Mouse (Mus musculus) limb, embryonic 14.5 days (tissue): ENCODE measurements around the gene Mre11a. TPM values are rescaled to one million over a fixed set of nuclear protein-coding genes. Genes with fewer than 3 reads are reported as not detected.
A peak's percentile ranks its signal among the peaks of the same experiment; 100 is the strongest.

ENCODE experiments used
- ATAC-seq: fragments of 200-750 bp; cut with Nextera tagmentation; 2 replicates; pipeline ENCODE4 v1.8.0; 2017; ENCODE audit warnings: low read depth, moderate number of reproducible peaks, moderate TSS enrichment; ENCODE audit not compliant: low FRiP score
- DNase-seq: peaks from one replicate; pipeline ENCODE4 v3.0.0-alpha.2; 2015; ENCODE audit warnings: low spot score
- H3K27ac ChIP-seq: fragments of 300-500 bp; sonication (generic); replicated peaks from 2 replicates; pipeline ENCODE4 v1.5.1; 2014; ENCODE audit warnings: low read depth, mild to moderate bottlenecking, low read length, moderate library complexity, mixed read lengths
- H3K27me3 ChIP-seq: fragments of 300-500 bp; sonication (generic); 2 replicates; pipeline ENCODE4 v1.6.1; 2014; ENCODE audit warnings: low read length, mixed read lengths; ENCODE audit not compliant: control insufficient read depth, insufficient read depth
- H3K36me3 ChIP-seq: fragments of 300-500 bp; sonication (generic); 2 replicates; pipeline ENCODE4 v1.6.1; 2014; ENCODE audit warnings: mild to moderate bottlenecking, low read length, moderate library complexity, mixed read lengths; ENCODE audit not compliant: control insufficient read depth, insufficient read depth
- H3K4me1 ChIP-seq: fragments of 300-500 bp; sonication (generic); 2 replicates; pipeline ENCODE4 v1.6.1; 2014; ENCODE audit warnings: antibody characterized with exemption, low read length, mixed read lengths; ENCODE audit not compliant: control insufficient read depth, insufficient read depth
- H3K4me2 ChIP-seq: fragments of 300-500 bp; sonication (generic); replicated peaks from 2 replicates; pipeline ENCODE4 v1.6.1; 2014; ENCODE audit warnings: low read depth, mild to moderate bottlenecking, low read length, moderate library complexity; ENCODE audit not compliant: severe bottlenecking
- H3K4me3 ChIP-seq: fragments of 300-500 bp; sonication (generic); replicated peaks from 2 replicates; pipeline ENCODE4 v1.5.1; 2014; ENCODE audit warnings: low read length
- H3K9ac ChIP-seq: fragments of 300-500 bp; sonication (generic); 2 replicates; pipeline ENCODE4 v1.6.1; 2014; ENCODE audit warnings: mild to moderate bottlenecking, low read depth, low read length, moderate library complexity; ENCODE audit not compliant: severe bottlenecking
- H3K9me3 ChIP-seq: fragments of 300-500 bp; sonication (generic); 2 replicates; pipeline ENCODE4 v1.6.1; 2016; ENCODE audit warnings: low read length; ENCODE audit not compliant: control insufficient read depth
- POLR2A ChIP-seq: fragments of 200-500 bp; IDR thresholded peaks from 2 replicates; pipeline ENCODE4 v1.8.0; 2012; ENCODE audit warnings: inconsistent platforms, mild to moderate bottlenecking, moderate library complexity, borderline replicate concordance; ENCODE audit not compliant: insufficient read depth, insufficient read length; ENCODE audit errors: extremely low read depth
- WGBS: fragments of 180-500 bp; shearing (Covaris S2); extraction: QIAGEN DNeasy Blood & Tissue Kit; methylation state at CpG from one replicate; pipeline ENCODE4 v1.1.7; 2014; 5-methylcytosine and 5-hydroxymethylcytosine counted together
- polyA plus RNA-seq, 2 experiments: library from polyadenylated mRNA; depleted of rRNA in 1 of 2; stranded (reverse) in 1 of 2; unstranded in 1 of 2; fragments of >200 nt; fragmentation: Nextera tagmentation in 1 of 2; extraction: Ambion mirVana in 1 of 2; gene quantifications; 2 replicates each; pipeline versions ENCODE4 v1.2.1 to v1.2.3; 2012 to 2014

The Mre11a gene
- polyA plus RNA-seq, 2 experiments, result 16.6 to 25.3 TPM

GRCm38 (mm10) chr9:14824840-14825239, 40.4 kb downstream of the Mre11a start:
- Histone ChIP-seq H3K36me3 (peaks cover 38% of the 10 kb centered on the region), H3K27ac (no peak overlapping the region), H3K4me3 (no peak overlapping the region), H3K4me2 (no peak overlapping the region), H3K4me1 (no peaks in the 10 kb centered on the region), H3K27me3 (no peaks in the 10 kb centered on the region), H3K9me3 (no peaks in the 10 kb centered on the region), H3K9ac (no peak overlapping the region)
- no peak for TF ChIP-seq POLR2A
- 88% methylated on average over 5 of the region's 5 CpGs for WGBS
- DNase-seq (no peak), ATAC-seq (no peak)

GRCm38 (mm10) chr9:14827875-14828274, 43.4 kb downstream of the Mre11a start:
- H3K9ac ChIP-seq, result no peak overlapping the region
- TF ChIP-seq POLR2A, result no peak
- H3K27me3 ChIP-seq, result no peaks in the 10 kb centered on the region
- H3K9me3 ChIP-seq, result no peaks in the 10 kb centered on the region
- 57% methylated on average over 2 of the region's 2 CpGs for WGBS
- H3K27ac ChIP-seq, result no peak overlapping the region
- H3K4me3 ChIP-seq, result no peak overlapping the region
- peaks cover 44% of the 10 kb centered on the region for H3K36me3 ChIP-seq
- H3K4me1 ChIP-seq, result no peaks in the 10 kb centered on the region
- no peak for ATAC-seq
- no peak overlapping the region for H3K4me2 ChIP-seq
- no peak for DNase-seq

GRCm38 (mm10) chr9:14832046-14832445, 47.6 kb downstream of the Mre11a start:
- DNase-seq (no peak), ATAC-seq (no peak)
- Histone ChIP-seq H3K9me3 (no peaks in the 10 kb centered on the region), H3K27ac (no peak overlapping the region), H3K4me1 (no peaks in the 10 kb centered on the region), H3K27me3 (no peaks in the 10 kb centered on the region), H3K4me2 (no peak overlapping the region), H3K36me3 (peaks cover 67% of the 10 kb centered on the region), H3K9ac (no peak overlapping the region), H3K4me3 (no peak overlapping the region)
- no peak for TF ChIP-seq POLR2A
- 84% methylated on average over 5 of the region's 5 CpGs for WGBS

- DNase-seq, result no peak
- no peak for TF ChIP-seq POLR2A
- H3K4me3 ChIP-seq, result no peak overlapping the region
- H3K27me3 ChIP-seq, result peaks cover 7% of the 10 kb centered on the region; the same call in 1 of the 2 replicates
- no peak overlapping the region for H3K27ac ChIP-seq
- H3K36me3 ChIP-seq, result peaks cover 48% of the 10 kb centered on the region
- no peaks in the 10 kb centered on the region for H3K9me3 ChIP-seq
- no peak overlapping the region for H3K9ac ChIP-seq
- no peak for ATAC-seq
- no peak overlapping the region for H3K4me2 ChIP-seq
- H3K4me1 ChIP-seq, result peaks cover 6% of the 10 kb centered on the region; the same call in 1 of the 2 replicates
- 90% methylated on average over 6 of the region's 6 CpGs for WGBS
These were observed 51.1 kb downstream of the Mre11a start for GRCm38 (mm10) chr9:14835335-14836075.

- 30% methylated on average over 7 of the region's 7 CpGs for WGBS
- peaks cover 19% of the 10 kb centered on the region for H3K4me1 ChIP-seq
- H3K27me3 ChIP-seq, result peaks cover 11% of the 10 kb centered on the region; the same call in 1 of the 2 replicates
- peak; percentile 61 for ATAC-seq
- H3K9ac ChIP-seq, result no peak overlapping the region
- H3K36me3 ChIP-seq, result peaks cover 17% of the 10 kb centered on the region
- H3K4me2 ChIP-seq, result no peak overlapping the region
- H3K9me3 ChIP-seq, result no peaks in the 10 kb centered on the region
- DNase-seq, result peak; percentile 63
- H3K4me3 ChIP-seq, result no peak overlapping the region
- no peak for TF ChIP-seq POLR2A
- no peak overlapping the region for H3K27ac ChIP-seq
These were observed 55.1 kb downstream of the Mre11a start for GRCm38 (mm10) chr9:14839527-14839926.
